Mouse (Mus musculus) MEL (cell line): Measurements from ENCODE around the gene Tex26.

Experiments used
- CHD1 ChIP-seq: IDR thresholded peaks from 2 replicates; pipeline ENCODE4 v1.6.1; 2012; ENCODE audit warnings: low read depth, mild to moderate bottlenecking, inconsistent platforms, low read length, improper control_type of control experiment
- CTCF ChIP-seq, 3 experiments: IDR thresholded peaks in 2 of 3; conservative IDR thresholded peaks in 1 of 3; 2 replicates each; pipeline ENCODE4 v1.5.1; 2011 to 2012; ENCODE audit warnings: low read length in 3 of 3, low read depth in 2 of 3, mild to moderate bottlenecking in 2 of 3, improper control_type of control experiment in 1 of 3, inconsistent platforms in 1 of 3, mixed read lengths in 1 of 3, moderate library complexity in 1 of 3; ENCODE audit not compliant: control insufficient read depth in 1 of 3, insufficient read depth in 1 of 3, poor library complexity in 1 of 3, severe bottlenecking in 1 of 3
- NRF1 ChIP-seq: IDR thresholded peaks from 2 replicates; pipeline ENCODE4 v1.6.1; 2014; ENCODE audit warnings: low read depth, mild to moderate bottlenecking, inconsistent platforms, low read length, improper control_type of control experiment, moderate library complexity; ENCODE audit not compliant: poor library complexity, insufficient read depth, severe bottlenecking

GRCm38 (mm10) chr5:149439531-149440179, at the start of gene Tex26:
- TF ChIP-seq NRF1 (no peak), CTCF (IDR thresholded peaks at IDR 0.05 in 2 of 3, conservative IDR thresholded peaks at IDR 0.05 in 1 of 3; ENCODE audit: control insufficient read depth in 1 of 3, insufficient read depth in 1 of 3, low read depth in 2 of 3, low read length in 3 of 3, poor library complexity in 1 of 3, severe bottlenecking in 1 of 3) (no peak), CHD1 (no peak)
